Mouse (Mus musculus): ENCODE results near the gene Slc35b1.

The Slc35b1 gene

DNA sequence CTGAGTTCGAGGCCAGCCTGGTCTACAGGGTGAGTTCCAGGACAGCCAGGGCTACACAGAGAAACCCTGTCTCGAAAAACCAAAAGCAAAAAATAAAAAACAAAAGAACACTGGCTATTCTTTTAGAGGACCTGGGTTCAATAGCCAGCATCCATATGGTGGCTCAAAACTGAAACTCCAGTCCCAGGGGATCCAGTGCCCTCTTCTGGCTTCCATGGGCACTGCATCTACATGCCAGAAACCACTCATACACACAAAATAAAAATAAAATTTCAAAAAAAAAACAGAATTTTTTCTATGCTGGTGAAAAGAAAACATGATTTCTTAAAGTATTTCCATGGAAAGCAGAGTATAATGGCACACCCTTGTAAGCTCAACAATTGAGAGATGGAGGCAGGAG is 47.7 kb downstream of the Slc35b1 start:
- DNase-seq (ENCODE audit: low spot score), result peak; percentile 25
